Mouse (Mus musculus): ENCODE data around the gene Tomm5.

DNA sequence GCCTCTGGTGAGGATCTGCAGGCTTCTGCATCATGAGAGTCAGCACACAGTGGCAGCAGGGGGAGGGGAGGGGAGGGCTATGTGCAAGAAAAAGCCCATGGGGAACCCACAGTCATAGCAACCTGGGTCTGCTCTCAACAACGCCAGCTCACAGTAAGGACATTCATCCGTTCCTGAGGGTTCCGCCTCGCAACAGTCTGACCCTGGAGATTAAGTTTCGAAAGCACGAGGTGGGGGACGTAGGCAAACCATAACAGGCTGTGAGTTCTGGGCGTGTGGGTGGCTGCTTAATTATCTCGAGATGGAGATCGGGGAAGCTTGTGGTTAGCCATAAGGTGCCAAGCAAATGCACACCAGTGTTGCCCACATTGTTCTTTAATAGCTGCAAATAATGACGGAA is 34.5 kb upstream of the Tomm5 start:
- TF ChIP-seq POLR2A (IDR thresholded peaks at IDR 0.05; ENCODE audit: control insufficient read depth, low read depth, low read length) (no peak), CTCF (IDR thresholded peaks at IDR 0.05; ENCODE audit: control insufficient read depth, insufficient read depth, insufficient replicate concordance, low read depth, low read length) (no peak)
